Comparison of ENCODE assay signal across 26 mouse cellular contexts in genomic region chr17:48230680-48231079, GRCm38 (mm10). TPM values are rescaled to one million over a fixed set of nuclear protein-coding genes. Genes with fewer than 3 reads are reported as not detected.
A peak's percentile ranks its signal among the peaks of the same experiment; 100 is the strongest.
DNase-seq lines count a peak whose midpoint lies in the region; ATAC-seq and TF ChIP-seq lines count a peak whose summit lies in the region.
"Had no signal": no experiment of that assay in that cellular context is flagged by ENCODE, and none has a peak within 500 bp of the region (broad histone marks: within the 10 kb centered on the region; RNA-seq: fewer than 3 reads in every experiment).

No protein-coding gene starts in this region.

- no peak overlapping the region for H3K4me3 ChIP-seq in liver, postnatal 0 days (ENCODE audit: low read depth, low read length)
- no peak overlapping the region for H3K4me3 ChIP-seq in liver, embryonic 11.5 days (ENCODE audit: low read depth, low read length)
- H3K4me3 ChIP-seq: embryonic facial prominence, embryonic 12.5 days; erythroblast, embryonic 14.5 days; layer of hippocampus, adult 2 months; limb, embryonic 15.5 days; lung, embryonic 15.5 days; neural tube, embryonic 12.5 days had no signal

- no peak for TF ChIP-seq EP300 in liver, postnatal 0 days (IDR thresholded peaks at IDR 0.05; ENCODE audit: low read depth)

- TF ChIP-seq CTCF in liver, postnatal 0 days (IDR thresholded peaks at IDR 0.05; ENCODE audit: low read depth), result no peak

- no peaks in the 10 kb centered on the region; the same call in 1 of the 2 replicates for H3K4me1 ChIP-seq in liver, postnatal 0 days (ENCODE audit: insufficient read depth)
- H3K4me1 ChIP-seq in liver, embryonic 11.5 days (replicated peaks; ENCODE audit: control insufficient read depth, insufficient read depth, low read length), result no peaks in the 10 kb centered on the region
- H3K4me1 ChIP-seq: embryonic facial prominence, embryonic 12.5 days; limb, embryonic 15.5 days; lung, embryonic 15.5 days; neural tube, embryonic 12.5 days had no signal

- ATAC-seq in liver, postnatal 0 days, result no peak; the same call in 1 of the 2 replicates
- no peak for ATAC-seq in liver, embryonic 11.5 days (replicated peaks; ENCODE audit: low FRiP score)
- ATAC-seq in granulocyte monocyte progenitor cell, adult 5-6 weeks (replicated peaks; ENCODE audit: poor library complexity, severe bottlenecking), result peak; percentile 57
- ATAC-seq: forebrain, embryonic 14.5 days had no signal

- no peaks in the 10 kb centered on the region for H3K27me3 ChIP-seq in liver, postnatal 0 days (ENCODE audit: insufficient read depth, low read length)
- no peaks in the 10 kb centered on the region for H3K27me3 ChIP-seq in liver, embryonic 11.5 days (replicated peaks; ENCODE audit: control insufficient read depth, insufficient read depth, low read length)
- H3K27me3 ChIP-seq: embryonic facial prominence, embryonic 12.5 days; limb, embryonic 15.5 days; lung, embryonic 15.5 days; neural tube, embryonic 12.5 days had no signal

- no peak overlapping the region for H3K4me2 ChIP-seq in liver, postnatal 0 days (ENCODE audit: low read depth, low read length)
- H3K4me2 ChIP-seq in liver, embryonic 11.5 days, result no peak overlapping the region
- H3K4me2 ChIP-seq: embryonic facial prominence, embryonic 12.5 days; limb, embryonic 15.5 days; lung, embryonic 15.5 days; midbrain, embryonic 11.5 days; neural tube, embryonic 12.5 days had no signal

- no peaks in the 10 kb centered on the region for H3K9me3 ChIP-seq in liver, postnatal 0 days (ENCODE audit: low read length)
- H3K9me3 ChIP-seq in liver, embryonic 11.5 days (ENCODE audit: control insufficient read depth, low read length), result no peaks in the 10 kb centered on the region
- H3K9me3 ChIP-seq: embryonic facial prominence, embryonic 12.5 days; limb, embryonic 15.5 days; lung, embryonic 15.5 days; neural tube, embryonic 12.5 days had no signal

- WGBS in liver, postnatal 0 days (ENCODE audit: insufficient replicate concordance), result 33% methylated on average over 7 of the region's 7 CpGs
- 45% methylated on average over 7 of the region's 7 CpGs for WGBS in liver, embryonic 11.5 days

- H3K27ac ChIP-seq in liver, postnatal 0 days (ENCODE audit: low read depth), result no peak overlapping the region
- H3K27ac ChIP-seq in liver, embryonic 11.5 days (ENCODE audit: low read depth, low read length), result no peak overlapping the region
- H3K27ac ChIP-seq: embryonic facial prominence, embryonic 12.5 days; kidney, postnatal 0 days; layer of hippocampus, adult 2 months; limb, embryonic 15.5 days; lung, embryonic 15.5 days; neural tube, embryonic 12.5 days had no signal

- no peak overlapping the region for H3K9ac ChIP-seq in liver, postnatal 0 days (replicated peaks)
- H3K9ac ChIP-seq in liver, embryonic 11.5 days (ENCODE audit: low read depth, low read length), result no peak overlapping the region
- H3K9ac ChIP-seq: embryonic facial prominence, embryonic 12.5 days; limb, embryonic 15.5 days; lung, embryonic 15.5 days; neural tube, embryonic 12.5 days had no signal

- no peaks in the 10 kb centered on the region for H3K36me3 ChIP-seq in liver, postnatal 0 days (replicated peaks; ENCODE audit: insufficient read depth, low read length)
- H3K36me3 ChIP-seq in liver, embryonic 11.5 days (ENCODE audit: control insufficient read depth, insufficient read depth, low read length), result no peaks in the 10 kb centered on the region
- H3K36me3 ChIP-seq: embryonic facial prominence, embryonic 12.5 days; limb, embryonic 15.5 days; lung, embryonic 15.5 days; neural tube, embryonic 12.5 days had no signal

- DNase-seq in liver, postnatal 0 days, result peak; percentile 18
- DNase-seq in liver, embryonic 11.5 days (ENCODE audit: low spot score), result no peak
- DNase-seq in 416B (ENCODE audit: low read depth), result peak; percentile 88
- DNase-seq in monocyte, adult 2 months (ENCODE audit: low read depth in 1 of 2, low spot score in 2 of 2), result peak; percentile 33 to 39
- DNase-seq in ovary, postnatal 10 days (ENCODE audit: low spot score), result no peak
- no peak for DNase-seq in frontal cortex, postnatal 25 days (ENCODE audit: low spot score in 2 of 2)
- DNase-seq: adrenal gland, postnatal 25 days; B cell, adult 2 months; cerebellum, adult 9-11 months; gastrocnemius, postnatal 25 days; kidney, adult 11 months; layer of hippocampus, postnatal 36 days; thymus, postnatal 36 days had no signal

RNA-seq across cellular contexts. Expression of gene Trem1, which starts 1.9 kb away (rescaled TPM):
- 1.6 and 2.1 TPM in 2 replicates for polyA plus RNA-seq in liver, postnatal 0 days (2015; fragmentation: Nextera tagmentation; extraction: Ambion mirVana)
- 0.36 and 0.89 TPM in 2 replicates for polyA plus RNA-seq in liver, embryonic 11.5 days (2014; fragmentation: Nextera tagmentation; extraction: Ambion mirVana)
- total RNA-seq in granulocyte monocyte progenitor cell, adult 5-6 weeks (2014; fragmentation: Nextera tagmentation), result 6.5 and 7.6 TPM in 2 replicates
- total RNA-seq in granulocyte monocyte progenitor cell, adult 5-6 weeks (2017), result 13.5 and 14.7 TPM in 2 replicates
- total RNA-seq: adrenal gland, postnatal 25 days; gastrocnemius, postnatal 25 days; layer of hippocampus, adult 2 months; layer of hippocampus, postnatal 36 days; left cerebral cortex, postnatal 36 days had no signal
- polyA plus RNA-seq: erythroblast, embryonic 14.5 days; forebrain, embryonic 14.5 days; hindbrain, embryonic 11.5 days; midbrain, embryonic 11.5 days; neural tube, embryonic 12.5 days had no signal

RNA-seq across cellular contexts. Expression of gene Trem3, which starts 16.9 kb away (rescaled TPM):
- 12.2 and 14.3 TPM in 2 replicates for polyA plus RNA-seq in liver, postnatal 0 days (2015; fragmentation: Nextera tagmentation; extraction: Ambion mirVana)
- polyA plus RNA-seq in liver, embryonic 11.5 days (2014; fragmentation: Nextera tagmentation; extraction: Ambion mirVana), result 1.4 and 1.9 TPM in 2 replicates
- 84.6 and 114 TPM in 2 replicates for total RNA-seq in granulocyte monocyte progenitor cell, adult 5-6 weeks (2014; fragmentation: Nextera tagmentation)
- total RNA-seq in granulocyte monocyte progenitor cell, adult 5-6 weeks (2017), result 126 and 147 TPM in 2 replicates
- total RNA-seq: adrenal gland, postnatal 25 days; gastrocnemius, postnatal 25 days; layer of hippocampus, adult 2 months; layer of hippocampus, postnatal 36 days had no signal
- polyA plus RNA-seq: embryonic facial prominence, embryonic 12.5 days; erythroblast, embryonic 14.5 days; forebrain, embryonic 14.5 days; heart, embryonic 16.5 days; hindbrain, embryonic 11.5 days; midbrain, embryonic 11.5 days; neural tube, embryonic 12.5 days had no signal

RNA-seq across cellular contexts. Expression of gene Treml4, which starts 33.4 kb away (rescaled TPM):
- 7.9 and 9.2 TPM in 2 replicates for polyA plus RNA-seq in liver, postnatal 0 days (2015; fragmentation: Nextera tagmentation; extraction: Ambion mirVana)
- 2.5 and 2.9 TPM in 2 replicates for polyA plus RNA-seq in liver, embryonic 11.5 days (2014; fragmentation: Nextera tagmentation; extraction: Ambion mirVana)
- 0.56 and 0.99 TPM in 2 replicates for total RNA-seq in granulocyte monocyte progenitor cell, adult 5-6 weeks (2014; fragmentation: Nextera tagmentation)
- total RNA-seq in granulocyte monocyte progenitor cell, adult 5-6 weeks (2017), result 1.4 and 2.6 TPM in 2 replicates
- total RNA-seq: gastrocnemius, postnatal 25 days; layer of hippocampus, adult 2 months; layer of hippocampus, postnatal 36 days; left cerebral cortex, postnatal 36 days had no signal

Comparison
In these comparisons a context has a peak if more than half of its experiments do, and no peak if none do; other contexts are left out.
1. DNase-seq: peak in liver, postnatal 0 days (single experiment), 416B (single experiment) and monocyte, adult 2 months (2 of 2); none in liver, embryonic 11.5 days (single experiment), ovary, postnatal 10 days (single experiment) and frontal cortex, postnatal 25 days (0 of 2).